Mouse (Mus musculus) frontal cortex, postnatal 10 days (tissue): ENCODE results near the gene Map3k5.

Experiments used
- DNase-seq, 2 experiments: peaks; one replicate each; pipeline ENCODE4 v3.0.0; 2022; ENCODE audit warnings: low spot score in 2 of 2, mixed read lengths in 1 of 2

Gene Map3k5

DNA sequence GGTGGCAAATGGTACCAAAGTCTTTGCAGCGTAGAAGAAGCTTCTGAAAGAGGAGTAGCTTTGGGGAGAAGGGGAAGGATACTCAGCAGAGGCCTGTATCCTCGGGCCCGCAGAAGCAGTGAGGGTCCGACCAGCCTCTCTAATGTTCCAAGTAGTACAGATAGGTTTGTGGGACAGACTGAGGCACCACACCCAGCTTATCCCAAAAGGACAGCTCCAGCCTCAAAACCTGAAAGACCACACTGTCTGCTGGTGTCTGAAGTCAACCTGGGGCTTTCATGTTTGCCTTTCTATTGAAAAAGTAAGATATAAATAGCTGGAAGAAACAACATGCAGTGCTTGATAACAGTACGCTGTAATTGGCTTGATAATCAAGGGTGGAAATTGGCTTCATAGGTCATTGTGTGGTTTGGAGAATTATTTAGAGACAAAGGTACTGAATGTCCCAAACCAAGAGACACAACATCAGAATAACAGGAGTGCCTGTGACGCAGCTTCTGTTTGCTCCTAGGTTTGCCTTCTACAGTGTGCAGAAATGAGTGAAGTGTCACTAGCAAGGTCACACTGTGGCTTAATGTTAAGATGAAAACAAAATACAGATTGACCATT is 256.0 kb downstream of the Map3k5 start:
- no peak for DNase-seq
